In the genomic region with DNA sequence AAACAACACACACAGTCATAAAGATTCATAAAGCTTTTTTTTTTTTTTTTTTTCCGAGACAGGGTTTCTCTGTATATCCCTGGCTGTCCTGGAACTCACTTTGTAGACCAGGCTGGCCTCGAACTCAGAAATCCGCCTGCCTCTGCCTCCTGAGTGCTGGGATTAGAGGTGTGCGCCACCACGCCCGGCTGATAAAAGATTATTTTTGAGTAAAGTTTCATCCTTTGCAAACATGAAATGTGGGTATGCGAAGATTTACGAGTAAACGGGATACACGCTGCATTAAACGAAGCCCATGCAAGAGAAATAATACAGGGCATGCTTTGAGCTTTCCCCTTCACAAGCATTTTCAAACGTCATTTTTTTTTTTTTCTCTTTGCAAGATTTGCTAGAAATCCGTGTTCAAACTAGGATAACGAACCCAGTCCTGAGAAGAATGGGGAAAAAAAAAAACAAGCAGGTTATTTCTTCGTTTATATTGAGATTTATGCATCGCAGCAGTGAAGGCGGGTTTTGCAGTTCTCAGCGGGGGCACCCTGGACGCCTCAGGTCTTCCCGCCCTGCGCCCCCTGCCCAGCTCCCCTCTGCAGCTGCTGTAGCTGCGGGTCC, we compare ENCODE assay signal across 8 mouse cellular contexts. TPM values are rescaled to one million over a fixed set of nuclear protein-coding genes. Genes with fewer than 3 reads are reported as not detected.
DNase-seq lines count a peak whose midpoint lies in the region; ATAC-seq and TF ChIP-seq lines count a peak whose summit lies in the region.

No protein-coding gene starts in this region.

- ATAC-seq in forebrain, embryonic 15.5 days (replicated peaks) = no peak
- no peak for ATAC-seq in liver, embryonic 15.5 days (ENCODE audit: insufficient read depth)

- H3K9me3 ChIP-seq in heart, embryonic 10.5 days = no peaks in the 10 kb centered on the region
- no peaks in the 10 kb centered on the region for H3K9me3 ChIP-seq in E14TG2a.4 (ENCODE audit: low read length)
- no peaks in the 10 kb centered on the region for H3K9me3 ChIP-seq in forebrain, embryonic 15.5 days
- no peaks in the 10 kb centered on the region for H3K9me3 ChIP-seq in liver, embryonic 15.5 days (replicated peaks)

- no peak for TF ChIP-seq CTCF in E14TG2a.4 (conservative IDR thresholded peaks at IDR 0.05; ENCODE audit: low read length)

- no peaks in the 10 kb centered on the region for H3K36me3 ChIP-seq in heart, embryonic 10.5 days
- no peaks in the 10 kb centered on the region for H3K36me3 ChIP-seq in E14TG2a.4 (ENCODE audit: insufficient read depth, low read length)
- no peaks in the 10 kb centered on the region for H3K36me3 ChIP-seq in forebrain, embryonic 15.5 days
- H3K36me3 ChIP-seq in liver, embryonic 15.5 days (replicated peaks) = no peaks in the 10 kb centered on the region

- peak overlapping the region; percentile 98 for H3K27ac ChIP-seq in heart, embryonic 10.5 days
- peak overlapping the region; percentile 96 for H3K27ac ChIP-seq in forebrain, embryonic 15.5 days (replicated peaks)
- 0 out of 2 replicates have a peak overlapping the region, but pooled peaks have one; percentile 12 for H3K27ac ChIP-seq in liver, embryonic 15.5 days (replicated peaks)

- WGBS in heart, embryonic 10.5 days = 29% methylated on average over 22 of the region's 22 CpGs
- 26% methylated on average over 22 of the region's 22 CpGs for WGBS in forebrain, embryonic 15.5 days
- WGBS in liver, embryonic 15.5 days (ENCODE audit: insufficient replicate concordance) = 25% methylated on average over 22 of the region's 22 CpGs

- peak overlapping the region; percentile 48 for H3K4me2 ChIP-seq in forebrain, embryonic 15.5 days (replicated peaks)
- peak overlapping the region; percentile 97 for H3K4me2 ChIP-seq in liver, embryonic 15.5 days

- H3K27me3 ChIP-seq in heart, embryonic 10.5 days (ENCODE audit: insufficient read depth, poor library complexity, severe bottlenecking) = no peaks in the 10 kb centered on the region
- no peaks in the 10 kb centered on the region for H3K27me3 ChIP-seq in E14TG2a.4 (ENCODE audit: insufficient read depth, low read length)
- no peaks in the 10 kb centered on the region for H3K27me3 ChIP-seq in forebrain, embryonic 15.5 days
- H3K27me3 ChIP-seq in liver, embryonic 15.5 days = no peaks in the 10 kb centered on the region

- DNase-seq in heart, embryonic 10.5 days (ENCODE audit: low spot score) = no peak
- DNase-seq in heart, postnatal 36 days = no peak
- DNase-seq in right cerebral cortex, postnatal 36 days (ENCODE audit: low spot score in 2 of 2) = no peak
- no peak for DNase-seq in frontal cortex, postnatal 25 days (ENCODE audit: low spot score in 2 of 2)
- no peak for DNase-seq in spleen, adult 18-20 months

- H3K9ac ChIP-seq in forebrain, embryonic 15.5 days (replicated peaks) = peak overlapping the region; percentile 68
- peak overlapping the region; percentile 22; the same call in 1 of the 2 replicates for H3K9ac ChIP-seq in liver, embryonic 15.5 days

- H3K4me3 ChIP-seq in heart, embryonic 10.5 days = peak overlapping the region; percentile 99
- peak overlapping the region; percentile 97 for H3K4me3 ChIP-seq in E14TG2a.4 (replicated peaks; ENCODE audit: low read length)
- H3K4me3 ChIP-seq in forebrain, embryonic 15.5 days = peak overlapping the region; percentile 66
- H3K4me3 ChIP-seq in liver, embryonic 15.5 days (replicated peaks) = peak overlapping the region; percentile 84

- H3K4me1 ChIP-seq in heart, embryonic 10.5 days = peaks cover 36% of the 10 kb centered on the region
- H3K4me1 ChIP-seq in E14TG2a.4 (replicated peaks; ENCODE audit: low read depth, low read length) = peaks cover 33% of the 10 kb centered on the region
- peaks cover 35% of the 10 kb centered on the region for H3K4me1 ChIP-seq in forebrain, embryonic 15.5 days
- peaks cover 44% of the 10 kb centered on the region for H3K4me1 ChIP-seq in liver, embryonic 15.5 days (replicated peaks)

- intact Hi-C loops in heart, postnatal 36 days (cut with DNase I) = loop anchor here (10.0 kb wide), 1 partner anchor 122 kb away; no protein-coding TSS in a partner anchor

RNA-seq across cellular contexts. Expression of a gene that starts 0.5 kb away (rescaled TPM):
- polyA plus RNA-seq in heart, embryonic 10.5 days (2016; fragmentation: Nextera tagmentation; extraction: Ambion mirVana) = 56.7 and 61.8 TPM in 2 replicates
- 1 to 10 TPM; 4.3 to 5.4 TPM for total RNA-seq in heart, postnatal 36 days (2021)
- polyA plus RNA-seq in forebrain, embryonic 15.5 days (2015; fragmentation: Nextera tagmentation; extraction: Ambion mirVana) = 74.3 and 77.0 TPM in 2 replicates
- 19.9 and 21.1 TPM in 2 replicates for polyA plus RNA-seq in liver, embryonic 15.5 days (2015; fragmentation: Nextera tagmentation; extraction: Ambion mirVana)

RNA-seq across cellular contexts. Expression of a gene that starts 0.7 kb away (rescaled TPM):
- polyA plus RNA-seq in heart, embryonic 10.5 days (2016; fragmentation: Nextera tagmentation; extraction: Ambion mirVana) = 2.7 and 3.1 TPM in 2 replicates
- total RNA-seq in heart, postnatal 36 days (2021) = 1 to 10 TPM in 1 of 2 experiments, under 1 TPM in 1; 0.98 to 1.1 TPM
- 1.8 and 2.5 TPM in 2 replicates for polyA plus RNA-seq in forebrain, embryonic 15.5 days (2015; fragmentation: Nextera tagmentation; extraction: Ambion mirVana)
- 0.77 and 0.99 TPM in 2 replicates for polyA plus RNA-seq in liver, embryonic 15.5 days (2015; fragmentation: Nextera tagmentation; extraction: Ambion mirVana)

Comparison
In these comparisons a context has a peak if more than half of its experiments do, and no peak if none do; other contexts are left out.
1. H3K27ac ChIP-seq: peak in every context shown above with its lines; median percentile 98 in heart, embryonic 10.5 days; 96 in forebrain, embryonic 15.5 days; 12 in liver, embryonic 15.5 days.